Mouse (Mus musculus): ENCODE measurements around the gene Stard13.
A peak's percentile ranks its signal among the peaks of the same experiment; 100 is the strongest.

The Stard13 gene

DNA sequence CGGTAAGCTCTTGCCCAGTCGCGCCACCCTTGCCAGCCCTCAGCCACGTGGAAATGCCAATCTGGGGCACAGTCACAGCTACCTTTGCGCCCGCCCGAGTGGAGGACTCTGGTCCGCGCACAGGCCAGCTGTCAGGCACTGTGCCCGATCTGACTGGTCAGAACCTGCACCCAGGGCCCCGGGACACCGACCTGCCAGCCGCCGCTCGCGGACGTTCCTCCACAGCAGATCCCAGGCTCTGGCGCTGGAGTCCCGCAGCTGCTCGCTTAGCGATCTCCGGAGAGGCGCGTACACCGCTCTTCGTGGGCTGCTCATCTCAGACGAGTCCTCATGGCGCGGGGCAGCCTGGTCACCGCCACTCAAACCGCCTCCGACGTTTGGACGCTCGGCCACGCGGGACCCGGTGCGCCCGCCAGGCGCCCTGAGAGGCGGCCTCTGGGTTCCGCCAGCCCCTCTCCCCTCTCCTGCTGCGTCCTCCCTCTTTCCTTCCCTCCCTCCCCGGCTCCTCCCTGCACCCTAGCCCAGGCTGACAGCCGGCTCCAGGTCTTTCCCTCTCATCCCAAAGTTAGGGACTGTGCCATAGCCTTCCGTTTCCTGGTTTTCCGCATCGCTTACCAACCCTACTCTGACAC, at the start of gene Stard13:
Gene Stard13 (minus strand): TSS at position 437 of the 632 bp plus-strand sequence.
- ATAC-seq (ENCODE audit: insufficient number of reproducible peaks, low FRiP score, low TSS enrichment): 0 out of 2 replicates have a peak, but pooled peaks have one; percentile 20

DNA sequence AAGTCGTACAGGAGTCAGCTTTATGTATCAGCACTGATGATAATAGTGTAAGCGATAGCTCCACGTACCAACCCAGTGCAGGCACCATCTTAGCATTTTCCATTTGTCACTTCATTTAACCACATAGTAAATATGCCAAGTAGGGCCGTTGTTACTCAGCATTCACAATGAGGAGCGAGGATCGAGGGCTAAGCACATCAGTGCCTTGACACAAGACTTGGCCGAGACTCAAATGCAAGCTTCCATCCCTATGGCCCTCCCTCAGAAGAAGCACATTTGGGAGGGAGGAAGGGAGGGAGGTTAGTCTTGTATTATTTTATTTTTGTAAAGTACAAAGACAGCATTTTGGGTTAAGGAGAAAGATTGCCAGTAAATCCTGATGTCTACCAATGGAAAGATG, 45.9 kb upstream of the Stard13 start:
- no peak for ATAC-seq (ENCODE audit: insufficient number of reproducible peaks, low FRiP score, low TSS enrichment)

DNA sequence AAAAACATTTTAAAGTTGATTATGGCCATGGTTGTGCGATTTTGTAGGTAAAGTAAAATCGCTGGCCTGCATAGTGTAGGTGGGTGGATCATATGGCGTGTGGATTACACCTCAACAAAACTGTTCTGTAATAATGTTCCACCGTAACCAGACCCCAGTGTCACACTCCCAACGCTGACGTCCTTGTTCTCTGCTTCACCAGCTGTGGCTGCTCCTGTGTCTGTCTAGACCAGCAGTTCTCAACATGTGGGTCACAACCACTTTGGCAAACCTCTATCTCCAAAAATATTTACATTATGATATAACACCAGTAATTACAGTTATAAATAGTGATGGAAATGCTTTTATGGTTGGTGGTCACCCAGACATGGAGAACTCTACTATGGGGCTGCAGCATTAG, 44.3 kb upstream of the Stard13 start:
- no peak for ATAC-seq (ENCODE audit: insufficient number of reproducible peaks, low FRiP score, low TSS enrichment)

DNA sequence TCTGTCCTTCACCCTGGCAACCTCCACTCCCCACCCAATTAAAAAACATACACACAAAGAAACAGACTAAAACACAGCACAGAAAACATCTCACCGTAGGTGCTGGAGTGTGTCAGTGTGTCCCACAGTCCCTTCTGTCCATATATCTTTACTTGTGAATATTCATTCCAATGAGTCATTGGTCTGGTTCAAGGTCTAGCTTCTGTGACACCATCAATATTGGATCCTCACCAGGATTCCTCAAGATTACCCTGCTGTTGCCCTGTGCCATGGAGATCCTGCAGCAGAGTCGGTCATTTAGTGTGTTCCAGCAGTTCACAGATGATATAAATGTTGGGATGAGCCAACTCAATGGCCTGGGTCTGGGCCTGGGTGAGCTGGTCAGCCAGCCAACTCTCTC, 42.4 kb upstream of the Stard13 start:
- ATAC-seq (ENCODE audit: insufficient number of reproducible peaks, low FRiP score, low TSS enrichment): no peak

DNA sequence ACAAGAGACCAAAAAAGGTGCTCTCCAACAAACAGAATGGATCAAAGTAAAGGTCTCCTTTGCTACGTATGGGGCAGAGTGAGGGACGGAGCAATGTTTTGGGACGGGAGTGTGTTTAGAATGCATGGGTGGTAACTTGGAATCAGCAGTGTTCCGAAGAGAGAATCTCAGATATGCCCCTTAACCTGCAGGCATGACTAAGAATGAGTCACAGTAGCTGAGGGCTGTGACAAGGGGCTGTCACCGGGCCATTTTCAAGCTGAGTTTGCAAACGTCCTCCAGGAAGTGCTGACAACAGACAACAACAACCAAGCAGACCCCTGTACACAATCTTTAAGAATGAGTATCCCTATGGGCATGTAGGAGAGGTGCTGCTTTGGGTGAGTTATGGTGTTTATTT, 40.6 kb upstream of the Stard13 start:
- no peak for ATAC-seq (ENCODE audit: insufficient number of reproducible peaks, low FRiP score, low TSS enrichment)

DNA sequence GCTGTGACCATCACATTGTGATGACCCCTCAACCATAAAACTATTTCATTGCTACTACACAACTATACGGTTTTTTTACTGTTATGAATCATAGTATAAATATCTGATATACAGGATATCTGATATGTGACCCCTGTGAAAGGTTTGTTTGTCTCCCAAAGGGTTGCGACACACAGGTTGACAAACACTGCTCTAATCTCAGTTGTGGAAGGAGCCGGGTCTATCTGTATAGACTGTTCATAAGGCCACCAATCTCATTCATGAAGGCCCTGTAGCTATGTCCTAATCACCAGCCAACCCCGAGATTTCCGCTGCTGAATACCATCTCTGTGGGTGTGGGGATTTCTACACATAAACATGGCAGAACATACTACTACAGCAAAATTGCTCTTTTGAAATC, 37.2 kb upstream of the Stard13 start:
- no peak for ATAC-seq (ENCODE audit: insufficient number of reproducible peaks, low FRiP score, low TSS enrichment)

DNA sequence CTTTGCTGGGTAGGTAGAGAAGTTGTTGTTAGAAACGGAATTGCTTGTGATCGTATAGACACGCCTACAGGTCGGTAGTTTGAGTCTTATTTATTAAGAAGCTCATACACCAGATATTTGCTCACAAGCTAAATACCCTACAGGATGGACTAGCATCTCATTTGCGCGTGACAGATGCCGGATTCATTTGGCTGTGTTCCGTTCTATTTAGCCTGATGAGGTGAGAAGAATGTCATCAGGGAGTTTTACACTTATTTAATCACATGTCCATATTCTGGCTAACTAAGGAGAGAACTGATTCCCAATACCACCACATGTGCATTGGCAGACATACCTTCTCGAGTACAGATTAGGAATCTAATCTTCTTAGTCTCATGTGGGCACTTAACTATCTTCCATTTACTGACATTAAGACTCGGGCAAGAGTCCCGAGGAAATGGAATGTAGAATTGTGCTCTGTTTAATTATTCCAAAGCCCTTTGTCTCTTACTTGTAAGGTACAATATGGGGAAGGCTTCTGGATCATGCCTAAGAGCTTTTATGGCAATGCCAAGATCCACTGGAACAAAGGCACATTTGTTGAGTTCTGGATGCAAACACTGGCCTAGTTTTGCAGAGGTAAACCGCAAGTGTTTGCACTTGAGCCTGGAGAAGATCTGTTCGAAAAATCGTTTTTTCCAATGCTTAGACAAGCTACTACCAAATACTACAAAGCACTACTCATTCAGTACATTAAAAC, 33.4 kb upstream of the Stard13 start:
- ATAC-seq (ENCODE audit: insufficient number of reproducible peaks, low FRiP score, low TSS enrichment): no peak

DNA sequence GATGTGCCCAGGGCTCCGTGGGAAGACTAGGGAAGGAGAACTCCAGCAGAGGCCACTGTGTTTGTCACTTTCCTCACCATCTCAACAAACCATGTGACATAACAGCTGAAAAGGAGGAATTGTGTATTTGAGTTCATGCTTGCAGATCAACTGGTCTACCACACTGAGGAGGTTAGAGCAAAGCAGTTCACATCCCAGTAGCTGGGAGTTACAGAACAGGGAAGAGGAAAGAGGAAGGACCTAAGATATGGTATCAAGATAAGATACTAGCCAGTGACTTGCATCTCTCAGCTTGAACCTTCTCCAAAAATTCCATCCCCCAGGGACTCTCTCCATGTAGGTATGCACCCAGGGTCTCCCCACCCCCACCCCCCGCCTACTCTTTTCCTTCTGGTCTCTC, 27.9 kb upstream of the Stard13 start:
- ATAC-seq (ENCODE audit: insufficient number of reproducible peaks, low FRiP score, low TSS enrichment): no peak

DNA sequence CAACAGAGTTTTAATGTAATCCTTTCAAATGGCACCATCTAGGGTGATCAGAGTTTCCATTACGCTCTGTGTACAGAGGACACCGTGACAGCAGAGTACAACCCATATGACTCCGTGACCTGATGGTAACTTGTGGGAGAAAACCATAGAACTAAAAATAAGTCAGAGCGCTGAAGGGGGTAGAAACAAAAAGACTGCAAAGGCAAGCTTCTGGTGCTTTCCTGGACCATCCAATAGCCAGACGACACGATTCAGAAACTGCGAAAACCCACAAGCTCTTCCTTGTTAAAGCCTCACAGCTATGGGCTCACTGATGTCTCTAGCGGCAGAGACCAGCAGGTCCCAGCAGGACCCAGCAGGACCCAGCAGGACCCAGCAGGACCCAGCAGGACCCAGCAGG, 18.6 kb upstream of the Stard13 start:
- ATAC-seq (ENCODE audit: insufficient number of reproducible peaks, low FRiP score, low TSS enrichment): no peak

DNA sequence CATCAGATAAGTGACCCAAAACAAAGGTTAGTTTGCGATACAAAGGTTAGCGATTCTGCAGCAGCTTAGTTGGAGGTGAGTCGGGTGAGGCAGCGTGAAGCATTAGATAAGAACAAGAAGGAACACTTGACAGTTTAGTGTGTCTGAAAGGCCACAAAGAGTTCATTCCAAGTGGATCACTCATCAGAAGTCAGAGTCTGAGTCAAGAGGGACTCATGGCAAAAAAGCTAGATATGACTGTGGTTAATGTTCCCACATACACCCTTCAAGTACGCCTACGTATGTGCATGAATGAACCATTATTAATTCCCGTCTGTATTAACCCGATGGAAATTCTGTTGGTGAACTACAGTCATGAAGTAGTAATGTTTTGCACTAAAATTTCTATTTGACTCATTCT, 18.0 kb upstream of the Stard13 start:
- ATAC-seq (ENCODE audit: insufficient number of reproducible peaks, low FRiP score, low TSS enrichment): no peak

DNA sequence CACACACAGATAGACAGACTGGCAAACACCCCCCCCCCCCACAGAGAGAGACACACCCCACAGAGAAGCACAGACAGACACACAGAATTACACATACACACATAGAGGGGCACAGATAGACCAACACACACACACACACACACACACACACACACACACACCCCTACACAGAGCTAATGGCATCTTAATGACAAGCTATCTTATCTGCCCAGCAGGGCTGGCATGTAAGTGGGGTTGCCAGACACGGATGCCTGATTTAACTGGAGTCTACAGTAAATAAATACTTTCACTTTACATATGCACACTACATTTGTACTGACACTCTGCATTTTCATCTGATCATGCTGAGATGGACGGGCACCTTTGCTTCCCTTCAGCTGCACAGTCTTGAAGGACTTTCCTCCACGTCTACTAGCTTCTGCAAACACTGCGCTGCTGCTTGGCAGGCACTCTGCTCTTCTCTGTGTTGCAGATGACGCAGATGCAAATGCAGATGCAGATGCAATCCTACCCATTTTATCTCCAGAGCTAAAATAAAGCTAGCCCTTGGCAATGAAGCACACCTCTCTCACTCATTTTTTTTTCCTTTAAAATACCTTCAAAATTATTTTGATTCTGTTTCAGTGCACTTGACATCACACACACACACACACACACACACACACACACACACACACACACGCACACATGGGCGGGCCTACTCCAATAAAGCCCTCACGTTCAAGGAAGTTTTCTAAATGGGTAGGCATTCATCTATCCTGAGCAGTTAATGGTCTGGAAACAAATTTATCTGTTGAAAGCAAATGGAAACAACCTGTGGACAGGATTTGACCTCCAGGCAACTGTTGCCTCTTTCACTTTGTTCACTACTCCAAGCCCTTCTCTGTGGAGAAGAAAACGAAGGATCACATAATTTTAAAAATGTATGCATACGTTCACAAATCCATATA, 15.3 kb upstream of the Stard13 start:
- ATAC-seq (ENCODE audit: insufficient number of reproducible peaks, low FRiP score, low TSS enrichment): no peak

DNA sequence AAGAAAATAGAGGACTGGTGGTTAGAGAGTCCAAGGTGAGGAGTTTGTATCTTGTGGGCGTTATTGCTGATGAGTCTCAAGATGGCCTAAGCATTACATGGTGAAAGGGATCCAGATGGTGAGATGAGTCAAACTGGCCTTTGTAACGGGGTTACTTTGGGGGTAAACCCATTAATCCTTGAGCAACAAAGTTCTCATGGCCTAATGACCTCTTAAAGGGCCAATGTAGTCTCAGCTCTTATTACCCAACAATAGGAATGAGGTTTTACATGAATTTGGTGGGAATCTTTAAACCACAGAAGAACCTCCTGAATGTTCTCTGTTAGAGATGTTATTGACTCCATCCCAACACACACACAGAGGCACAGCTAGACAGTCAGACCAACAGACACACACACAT, 14.4 kb upstream of the Stard13 start:
- ATAC-seq (ENCODE audit: insufficient number of reproducible peaks, low FRiP score, low TSS enrichment): no peak

DNA sequence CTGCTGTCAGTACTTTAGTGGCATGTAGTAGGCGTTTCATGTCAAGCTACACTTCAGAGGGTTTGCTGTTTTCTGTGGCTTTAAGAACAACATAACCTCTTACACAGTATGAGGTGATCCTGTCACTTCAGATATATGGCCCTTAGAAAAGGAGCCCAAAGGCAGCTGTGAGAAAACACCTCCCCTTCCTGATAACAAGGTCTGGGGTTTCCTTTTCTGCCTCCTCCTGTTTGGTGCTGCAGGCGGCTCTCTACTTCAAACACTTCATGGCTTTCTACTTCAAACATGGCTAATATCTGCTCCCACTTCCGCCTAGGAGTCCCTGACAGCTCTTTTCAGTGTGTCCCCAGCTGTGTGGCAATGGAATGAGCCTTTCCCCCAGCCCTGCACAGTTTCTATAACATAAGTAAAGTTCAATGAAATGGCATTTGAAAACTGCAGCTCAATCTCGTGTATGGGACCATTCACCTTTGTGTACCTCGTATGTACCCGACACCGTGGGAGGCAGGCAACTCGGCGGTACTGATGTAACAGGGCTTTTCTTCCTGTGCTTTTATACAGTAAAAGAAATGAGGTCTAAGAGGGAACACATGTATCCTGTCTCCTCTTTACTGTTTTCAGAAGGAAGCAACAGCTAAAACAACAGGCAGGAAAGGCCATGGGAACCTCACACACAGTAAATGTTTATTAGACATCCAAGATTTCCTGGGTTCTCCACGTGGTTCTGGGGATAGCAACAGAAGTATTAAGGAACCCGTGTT, 13.7 kb upstream of the Stard13 start:
- no peak for ATAC-seq (ENCODE audit: insufficient number of reproducible peaks, low FRiP score, low TSS enrichment)

DNA sequence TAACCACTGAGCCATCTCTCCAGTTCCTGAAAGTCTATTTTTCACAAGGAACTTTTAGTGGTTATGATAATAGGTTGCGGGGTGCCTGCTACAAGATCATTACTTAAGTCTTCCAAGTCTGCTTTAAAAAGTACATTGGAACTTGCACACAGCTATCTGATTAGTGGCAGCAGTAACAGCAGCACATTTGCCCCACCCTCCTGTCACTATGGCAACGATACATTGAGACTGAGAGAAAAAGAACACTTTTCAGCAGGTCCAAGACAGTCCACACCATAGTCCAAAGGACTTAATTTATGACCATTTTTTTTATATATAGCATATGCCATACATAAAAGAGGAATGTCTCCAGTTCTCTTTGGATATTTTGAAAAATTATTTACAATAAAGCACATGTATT, 12.7 kb upstream of the Stard13 start:
- ATAC-seq (ENCODE audit: insufficient number of reproducible peaks, low FRiP score, low TSS enrichment): no peak

DNA sequence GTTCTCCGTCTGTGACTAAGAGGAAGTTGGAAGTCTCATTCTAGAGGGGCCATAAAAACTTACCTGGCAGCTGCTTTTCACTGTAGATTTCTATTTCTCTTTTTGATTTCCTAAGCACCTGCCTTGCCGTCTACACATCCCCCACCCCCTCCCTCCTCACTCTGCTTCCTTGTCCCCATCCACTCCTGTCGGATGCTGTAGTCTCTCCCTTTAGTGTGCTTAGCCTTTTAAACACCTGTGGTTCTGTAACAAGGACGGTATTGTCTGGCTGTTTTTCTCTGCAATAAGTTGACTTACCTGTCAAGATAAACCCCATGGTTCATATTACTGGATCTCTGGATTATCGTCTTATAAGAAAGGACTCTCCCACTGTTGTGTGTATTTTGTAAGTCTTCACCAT, 11.9 kb upstream of the Stard13 start:
- ATAC-seq (ENCODE audit: insufficient number of reproducible peaks, low FRiP score, low TSS enrichment): no peak

DNA sequence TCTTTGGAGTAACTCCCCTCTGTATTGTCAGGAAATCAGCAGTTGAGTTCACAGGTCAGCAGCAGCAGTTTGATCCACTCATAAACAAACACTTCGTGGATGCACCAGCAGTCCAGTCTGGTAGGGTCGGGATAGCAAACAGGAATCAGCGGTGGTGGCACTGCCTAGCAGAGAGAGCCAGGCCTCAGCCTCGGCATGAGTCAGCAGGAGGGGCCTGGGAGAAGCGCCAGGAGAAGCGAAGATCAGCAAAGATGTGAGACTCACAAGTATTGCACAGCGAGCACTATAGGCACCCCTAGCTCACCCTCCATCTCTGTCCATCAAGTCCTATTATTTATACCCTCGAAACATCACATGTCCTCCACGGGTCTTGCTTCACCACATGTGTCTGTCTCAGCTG, 5.1 kb upstream of the Stard13 start:
- no peak for ATAC-seq (ENCODE audit: insufficient number of reproducible peaks, low FRiP score, low TSS enrichment)

DNA sequence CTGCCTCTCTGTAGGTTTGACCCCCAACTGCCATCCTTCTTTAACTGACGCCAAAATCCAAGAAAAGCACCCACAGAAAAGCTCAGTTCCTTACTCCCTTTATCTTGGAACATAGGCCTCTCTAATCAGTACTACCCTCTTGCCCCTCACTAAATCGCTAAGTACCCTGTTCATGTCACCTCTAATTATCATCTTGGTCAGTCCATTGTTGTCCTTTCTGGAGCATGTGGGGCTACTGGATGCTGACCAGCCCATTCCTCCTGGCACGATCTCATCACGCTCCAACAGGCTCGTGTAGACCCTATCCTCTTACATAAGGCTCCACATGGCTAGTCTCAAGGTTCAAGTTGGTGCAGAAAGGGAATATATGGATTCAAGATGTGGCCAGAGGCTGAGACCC, 2.8 kb upstream of the Stard13 start:
- no peak for ATAC-seq (ENCODE audit: insufficient number of reproducible peaks, low FRiP score, low TSS enrichment)

DNA sequence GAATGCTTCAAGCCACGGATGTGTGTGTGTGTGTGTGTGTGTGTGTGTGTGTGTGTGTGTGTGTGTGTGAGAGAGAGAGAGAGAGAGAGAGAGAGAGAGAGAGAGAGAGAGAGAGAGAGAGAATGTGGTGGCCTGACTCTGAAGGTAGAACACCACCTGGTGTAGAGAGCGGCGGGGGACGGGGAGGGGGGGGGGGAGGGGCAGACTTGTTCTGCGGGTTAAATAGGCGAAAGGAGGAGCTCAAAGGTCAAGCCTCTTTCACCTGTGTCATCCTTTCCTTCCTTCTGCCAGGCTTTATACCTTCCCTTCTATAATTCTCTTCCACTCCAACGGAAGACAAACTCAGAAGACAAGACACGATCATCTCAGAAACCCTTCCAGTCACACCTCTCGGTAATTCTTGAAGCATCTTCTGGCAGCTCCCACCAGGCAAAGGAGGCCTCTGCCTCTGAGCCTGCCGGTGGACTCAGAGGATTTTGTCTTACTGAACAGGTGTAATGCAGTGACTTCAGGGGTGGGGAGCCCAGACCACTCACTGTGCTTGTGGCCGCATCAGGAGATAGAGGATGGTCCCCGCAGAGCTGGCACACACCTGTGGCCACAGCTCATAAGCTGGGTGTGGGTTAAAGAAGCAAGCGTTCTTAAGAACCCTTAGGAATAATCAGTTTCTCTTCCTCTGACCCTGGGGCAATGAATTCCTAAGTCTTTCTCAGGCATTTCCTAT, 898 bp downstream of the Stard13 start:
- no peak for ATAC-seq (ENCODE audit: insufficient number of reproducible peaks, low FRiP score, low TSS enrichment)

DNA sequence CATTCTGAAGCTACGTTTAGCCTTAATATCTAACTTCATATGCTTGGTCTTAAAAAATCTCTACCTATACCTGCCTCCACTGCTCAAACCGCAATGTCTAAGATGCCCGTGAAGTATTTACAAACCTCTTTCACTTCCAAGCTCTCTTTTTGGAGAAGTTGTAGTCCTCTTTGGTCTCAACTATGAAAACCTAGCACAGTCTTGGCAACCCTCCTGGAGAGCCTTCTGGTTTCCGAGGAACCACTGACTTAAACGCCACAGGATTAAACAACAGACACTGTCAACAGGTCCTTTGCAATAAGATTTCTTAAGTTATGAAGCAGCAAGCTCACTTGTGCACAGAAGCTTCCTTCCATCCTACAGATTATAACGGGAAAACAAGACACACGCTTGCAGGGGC, 1.8 kb downstream of the Stard13 start:
- no peak for ATAC-seq (ENCODE audit: insufficient number of reproducible peaks, low FRiP score, low TSS enrichment)

DNA sequence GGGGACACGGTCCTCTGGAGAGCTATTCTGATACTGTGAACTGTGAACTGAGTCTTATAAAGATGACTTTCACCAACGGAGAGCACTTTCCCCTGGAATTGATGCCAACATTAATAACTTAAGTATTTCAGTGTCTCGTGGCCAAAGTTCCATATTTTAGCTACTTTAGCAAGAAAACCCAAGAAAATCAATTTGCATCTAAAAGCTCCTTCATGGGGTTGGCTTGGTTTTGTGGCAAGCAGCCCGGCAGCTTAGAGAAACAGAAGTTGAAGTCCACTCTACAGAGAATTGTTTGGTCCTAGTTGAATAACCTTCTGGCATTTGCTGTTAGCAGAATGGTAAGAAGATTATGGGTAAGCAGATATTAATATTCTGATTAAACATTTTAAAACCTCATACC, 2.2 kb downstream of the Stard13 start:
- ATAC-seq (ENCODE audit: insufficient number of reproducible peaks, low FRiP score, low TSS enrichment): no peak
